Mouse (Mus musculus) testis, adult 2 months (tissue): ENCODE results near the gene Ube2t. TPM values are rescaled to one million over a fixed set of nuclear protein-coding genes. Genes with fewer than 3 reads are reported as not detected.
A peak's percentile ranks its signal among the peaks of the same experiment; 100 is the strongest.

Experiments used
- H3K27ac ChIP-seq: fragments of 200-500 bp; 2 replicates; pipeline ENCODE4 v1.5.1; 2012; ENCODE audit warnings: low read depth, low read length; ENCODE audit not compliant: control insufficient read depth, insufficient read depth
- H3K27me3 ChIP-seq: fragments of 200-500 bp; 2 replicates; pipeline ENCODE4 v1.6.1; 2012; ENCODE audit warnings: mild to moderate bottlenecking, low read length, moderate library complexity; ENCODE audit not compliant: control insufficient read depth, insufficient read depth
- H3K36me3 ChIP-seq: fragments of 200-500 bp; 2 replicates; pipeline ENCODE4 v1.6.1; 2012; ENCODE audit warnings: mild to moderate bottlenecking, low read length; ENCODE audit not compliant: control insufficient read depth, insufficient read depth
- H3K4me1 ChIP-seq: fragments of 200-500 bp; 2 replicates; pipeline ENCODE4 v1.6.1; 2012; ENCODE audit warnings: low read length; ENCODE audit not compliant: control insufficient read depth, insufficient read depth
- H3K4me3 ChIP-seq: fragments of 200-500 bp; 2 replicates; pipeline ENCODE4 v1.5.1; 2012; ENCODE audit warnings: low read depth, mild to moderate bottlenecking, low read length, moderate library complexity, mixed read lengths; ENCODE audit not compliant: control insufficient read depth
- CTCF ChIP-seq: fragments of 200-500 bp; IDR thresholded peaks from 2 replicates; pipeline ENCODE4 v1.5.1; 2012; ENCODE audit warnings: low read depth, mild to moderate bottlenecking, inconsistent platforms, low read length, moderate library complexity; ENCODE audit not compliant: control insufficient read depth, insufficient read depth, insufficient replicate concordance
- POLR2A ChIP-seq: fragments of 200-500 bp; IDR thresholded peaks from 2 replicates; pipeline ENCODE4 v1.6.1; 2012; ENCODE audit warnings: low read depth, mild to moderate bottlenecking, inconsistent platforms, low read length, moderate library complexity; ENCODE audit not compliant: control insufficient read depth
- polyA plus RNA-seq: library from polyadenylated mRNA; depleted of rRNA; stranded (reverse); fragments of >200 nt; gene quantifications from 2 replicates; pipeline ENCODE4 v1.2.3, GENCODE M21; 2012

The Ube2t gene
- polyA plus RNA-seq, 1 experiment, result 54.2 TPM

DNA sequence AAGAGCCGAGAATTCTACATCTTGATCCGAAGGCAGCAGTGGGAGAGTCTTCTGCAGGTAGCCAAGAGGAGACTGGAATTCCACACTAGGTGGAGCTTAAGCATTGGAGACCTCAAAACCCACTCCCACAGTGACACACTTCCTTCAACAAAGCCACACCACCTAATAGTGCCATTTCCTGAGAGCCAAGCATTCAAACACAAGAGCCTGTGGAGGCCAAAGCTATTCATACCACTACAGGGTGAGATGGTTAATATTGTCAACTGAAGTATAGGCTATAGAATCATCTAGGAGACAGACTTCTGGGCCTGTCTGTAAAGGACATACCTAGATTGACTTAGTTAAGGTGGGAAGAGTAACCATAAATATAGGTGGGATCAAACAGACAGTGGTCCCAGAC lies 3.1 kb downstream of the Ube2t start:
- no peaks in the 10 kb centered on the region for H3K27me3 ChIP-seq
- TF ChIP-seq CTCF, result no peak
- no peak for TF ChIP-seq POLR2A
- peaks cover 2% of the 10 kb centered on the region for H3K4me1 ChIP-seq
- no peak overlapping the region for H3K27ac ChIP-seq
- H3K36me3 ChIP-seq, result peaks cover 3% of the 10 kb centered on the region
- H3K4me3 ChIP-seq, result no peak overlapping the region

DNA sequence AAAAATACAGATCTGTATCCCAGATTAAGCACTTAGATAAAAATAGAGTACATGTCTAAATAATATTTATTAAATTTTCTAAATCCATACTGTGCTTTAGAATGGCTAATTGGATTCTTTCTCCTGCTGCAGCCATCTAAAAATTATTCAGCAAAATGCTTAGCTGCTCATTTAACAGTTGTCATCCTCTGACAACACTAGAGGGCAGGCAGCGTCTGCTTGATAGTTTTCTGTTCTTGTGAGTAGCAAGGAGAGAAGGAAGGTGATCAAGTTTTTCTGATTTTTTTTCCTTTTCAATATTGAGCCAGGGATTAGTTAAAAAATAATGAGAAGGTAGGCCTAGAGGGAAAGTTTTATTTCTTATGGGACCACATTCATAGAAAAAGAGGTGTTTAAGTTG lies 10.6 kb downstream of the Ube2t start:
- no peak overlapping the region for H3K4me3 ChIP-seq
- no peak overlapping the region for H3K27ac ChIP-seq
- H3K4me1 ChIP-seq, result no peaks in the 10 kb centered on the region
- no peak for TF ChIP-seq POLR2A
- no peak for TF ChIP-seq CTCF
- H3K36me3 ChIP-seq, result peaks cover 1% of the 10 kb centered on the region; the same call in 1 of the 2 replicates
- no peaks in the 10 kb centered on the region for H3K27me3 ChIP-seq

DNA sequence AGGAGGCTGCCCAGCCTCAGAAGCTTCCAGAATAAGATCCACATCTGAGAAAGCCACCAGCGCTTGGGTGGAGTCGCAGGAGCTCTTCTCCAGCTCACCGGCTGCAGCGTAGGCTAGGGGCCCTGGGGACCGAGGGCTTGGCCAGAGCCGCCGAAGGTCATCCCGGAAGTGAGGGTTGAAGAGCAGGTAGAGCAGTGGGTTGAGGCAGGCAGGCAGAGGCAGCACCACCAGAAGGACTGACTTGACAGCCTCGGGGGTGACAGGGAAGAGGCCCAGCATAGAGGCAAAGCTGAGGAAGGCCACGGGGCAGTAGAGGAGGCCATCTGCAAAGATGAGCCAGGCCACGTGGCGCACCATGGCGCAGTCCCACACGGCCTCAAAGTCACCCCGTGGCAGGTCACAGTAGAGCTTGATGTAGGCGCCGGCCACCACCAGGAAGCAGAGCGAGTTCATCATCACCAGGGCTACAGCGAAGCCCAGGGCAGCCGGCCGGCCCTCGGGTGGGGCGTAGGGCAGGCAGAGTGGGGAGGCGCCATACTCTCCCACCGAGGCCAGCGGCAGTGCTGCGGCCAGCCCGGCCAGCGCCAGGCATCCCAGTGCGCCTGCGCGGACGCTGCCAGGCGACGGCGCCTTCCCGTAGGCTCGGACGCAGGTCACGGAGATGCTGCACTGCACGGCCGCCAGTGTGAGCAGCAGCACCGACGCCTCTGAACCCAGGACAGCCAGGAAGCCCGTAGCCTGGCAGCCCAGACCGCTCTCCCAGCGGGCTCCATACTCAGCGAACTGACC lies 25.0 kb downstream of the Ube2t start:
- TF ChIP-seq CTCF, result no peak
- peak; percentile 94 for TF ChIP-seq POLR2A
- H3K27ac ChIP-seq, result peak overlapping the region; percentile 42

DNA sequence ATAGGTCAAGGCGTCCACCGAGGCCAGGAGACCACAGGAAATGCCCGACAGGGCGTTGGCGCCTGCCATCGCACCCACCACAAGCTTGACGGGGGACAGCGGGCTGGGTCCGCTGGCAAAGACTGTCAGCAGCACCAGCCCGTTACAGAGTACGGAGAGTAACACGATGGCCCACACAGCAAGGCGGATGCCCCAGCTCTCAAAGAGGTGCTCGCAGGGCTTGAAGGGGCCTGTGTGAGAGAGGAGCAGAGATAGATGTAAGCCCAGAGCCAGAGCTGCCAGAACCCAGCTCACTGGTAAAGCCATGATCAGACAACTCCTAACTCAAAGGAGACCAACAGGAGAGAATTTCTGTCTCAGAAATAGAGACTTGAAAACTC lies 25.6 kb downstream of the Ube2t start:
- no peaks in the 10 kb centered on the region for H3K27me3 ChIP-seq
- TF ChIP-seq CTCF, result no peak
- TF ChIP-seq POLR2A, result no peak
- peaks cover 9% of the 10 kb centered on the region for H3K4me1 ChIP-seq
- peak overlapping the region; percentile 42; the same call in 1 of the 2 replicates for H3K27ac ChIP-seq
- H3K36me3 ChIP-seq, result no peaks in the 10 kb centered on the region
- H3K4me3 ChIP-seq, result peak overlapping the region; percentile 89

More for the DNA sequence above, 25.0 kb downstream of the Ube2t start:
- Histone ChIP-seq H3K4me3 (peak overlapping the region; percentile 89), H3K27me3 (no peaks in the 10 kb centered on the region), H3K36me3 (no peaks in the 10 kb centered on the region), H3K4me1 (peaks cover 9% of the 10 kb centered on the region)

DNA sequence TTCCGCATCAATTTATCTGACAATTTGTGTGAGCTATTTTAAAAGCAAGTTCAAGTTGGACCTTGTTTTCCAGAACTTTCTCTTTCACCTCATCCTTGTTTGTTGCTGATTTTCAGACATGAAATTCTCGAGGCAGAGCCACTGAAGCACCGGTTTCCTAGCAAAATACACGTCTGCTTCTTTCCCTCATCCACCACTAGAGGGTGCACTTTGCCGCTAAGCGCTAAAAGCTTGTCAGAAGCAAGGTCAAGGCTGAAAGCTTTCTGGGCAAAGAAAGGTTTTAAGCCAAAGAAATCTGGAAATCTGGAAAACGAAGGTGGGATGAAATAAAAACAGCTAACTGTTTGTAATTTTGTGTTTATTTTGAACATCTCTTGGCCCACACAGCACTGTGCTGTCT lies 27.0 kb downstream of the Ube2t start:
- TF ChIP-seq CTCF (peak; percentile 35; the same call in 1 of the 2 replicates), POLR2A (no peak)
- Histone ChIP-seq H3K27me3 (no peaks in the 10 kb centered on the region), H3K4me1 (peaks cover 9% of the 10 kb centered on the region), H3K27ac (no peak overlapping the region), H3K4me3 (no peak overlapping the region), H3K36me3 (no peaks in the 10 kb centered on the region)

DNA sequence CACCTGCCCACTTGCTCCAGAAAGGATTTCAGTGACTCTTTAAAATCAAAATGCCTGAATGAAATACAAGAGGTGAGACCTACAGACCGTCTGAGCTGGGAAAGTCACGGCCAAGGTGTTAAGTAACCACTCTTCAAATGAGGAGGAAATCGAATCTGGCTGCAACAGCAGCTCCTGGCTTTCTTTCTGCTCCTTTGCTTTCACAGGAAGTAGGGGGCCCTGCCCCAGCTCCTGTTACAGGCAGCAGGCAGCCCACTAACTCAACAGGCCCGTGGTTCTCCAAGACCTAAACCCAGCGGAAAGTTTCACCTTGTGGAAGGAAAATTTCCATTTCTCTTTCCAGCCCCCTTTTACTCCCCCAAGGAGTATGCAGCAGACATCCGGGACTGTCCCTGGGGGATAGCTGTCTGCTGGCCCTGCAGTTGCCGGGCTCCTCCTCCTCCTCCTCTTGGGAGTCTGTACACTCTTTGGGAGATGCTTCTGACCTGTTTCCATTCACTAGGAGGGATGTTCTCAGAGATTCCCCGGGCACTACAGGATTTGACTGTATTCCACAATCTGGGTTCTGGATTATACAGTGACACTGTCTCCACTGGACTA lies 29.8 kb downstream of the Ube2t start:
- Histone ChIP-seq H3K27ac (no peak overlapping the region), H3K27me3 (no peaks in the 10 kb centered on the region)
- TF ChIP-seq CTCF (no peak), POLR2A (no peak)

DNA sequence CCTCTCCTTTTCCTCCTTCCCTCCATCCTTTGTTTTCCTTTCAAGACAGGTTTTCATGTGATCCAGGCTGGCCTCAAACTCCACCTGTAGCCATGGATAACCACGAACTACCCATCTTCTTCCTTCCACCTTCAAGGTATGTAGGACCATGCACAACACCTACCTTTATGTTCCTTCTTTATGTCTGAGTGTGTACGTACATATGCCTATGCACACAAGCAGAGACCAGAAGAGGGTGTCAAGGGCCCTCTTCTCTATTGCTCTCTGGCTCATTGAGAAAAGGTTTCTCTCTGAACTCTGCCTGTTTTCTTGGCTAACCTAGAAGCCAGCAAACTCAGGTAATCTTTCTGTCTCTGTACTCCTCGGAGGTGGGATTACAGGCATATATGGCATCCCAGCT lies 32.4 kb downstream of the Ube2t start:
- H3K27ac ChIP-seq, result no peak overlapping the region
- no peaks in the 10 kb centered on the region for H3K27me3 ChIP-seq
- TF ChIP-seq CTCF (no peak), POLR2A (no peak)
- H3K36me3 ChIP-seq, result no peaks in the 10 kb centered on the region
- no peak overlapping the region for H3K4me3 ChIP-seq
- no peaks in the 10 kb centered on the region for H3K4me1 ChIP-seq

More for the DNA sequence above, 29.8 kb downstream of the Ube2t start:
- no peaks in the 10 kb centered on the region for H3K36me3 ChIP-seq
- peaks cover 6% of the 10 kb centered on the region for H3K4me1 ChIP-seq
- H3K4me3 ChIP-seq, result no peak overlapping the region
